Mouse (Mus musculus) spleen, adult 2 months (tissue): ENCODE results near the gene Dnm2. TPM values are rescaled to one million over a fixed set of nuclear protein-coding genes. Genes with fewer than 3 reads are reported as not detected.

Experiments used
- DNase-seq, 2 experiments: peaks; one replicate each; pipeline versions ENCODE4 v3.0.0 to v3.0.0-alpha.2; 2012 to 2021; ENCODE audit warnings: low spot score in 2 of 2, low read depth in 1 of 2
- H3K27ac ChIP-seq: fragments of 200-500 bp; 2 replicates; pipeline ENCODE4 v1.5.1; 2012; ENCODE audit warnings: low read length, inconsistent platforms; ENCODE audit not compliant: insufficient read depth
- H3K27me3 ChIP-seq: fragments of 200-500 bp; 2 replicates; pipeline ENCODE4 v1.6.1; 2012; ENCODE audit warnings: mild to moderate bottlenecking, moderate library complexity, low read length, inconsistent platforms; ENCODE audit not compliant: control insufficient read depth, insufficient read depth
- H3K36me3 ChIP-seq: fragments of 200-500 bp; 2 replicates; pipeline ENCODE4 v1.6.1; 2012; ENCODE audit warnings: mild to moderate bottlenecking, low read length, inconsistent platforms; ENCODE audit not compliant: control insufficient read depth, insufficient read depth
- H3K4me1 ChIP-seq: fragments of 200-500 bp; 2 replicates; pipeline ENCODE4 v1.6.1; 2011; ENCODE audit warnings: inconsistent platforms; ENCODE audit not compliant: control insufficient read depth, insufficient read depth, insufficient read length
- H3K4me3 ChIP-seq: fragments of 200-500 bp; 2 replicates; pipeline ENCODE4 v1.5.1; 2011; ENCODE audit warnings: mild to moderate bottlenecking, inconsistent platforms; ENCODE audit not compliant: insufficient read depth, insufficient read length; ENCODE audit errors: extremely low read depth
- CTCF ChIP-seq: fragments of 200-500 bp; IDR thresholded peaks from 2 replicates; pipeline ENCODE4 v1.5.1; 2011; ENCODE audit warnings: mild to moderate bottlenecking, inconsistent platforms; ENCODE audit not compliant: insufficient read depth, insufficient read length, insufficient replicate concordance; ENCODE audit errors: extremely low read depth
- POLR2A ChIP-seq: fragments of 200-500 bp; IDR thresholded peaks from 2 replicates; pipeline ENCODE4 v1.6.1; 2011; ENCODE audit warnings: low read depth, low read length, inconsistent platforms
- WGBS: fragments of 180-500 bp; shearing (Covaris S2); methylation state at CpG from one replicate; pipeline ENCODE4 v1.1.7; 2018; 5-methylcytosine and 5-hydroxymethylcytosine counted together
- polyA plus RNA-seq: library from polyadenylated mRNA; depleted of rRNA; stranded (reverse); fragments of >200 nt; gene quantifications from 2 replicates; pipeline ENCODE4 v1.2.3, GENCODE M21; 2012

Gene Dnm2
- polyA plus RNA-seq, 1 experiment: 223 TPM

- Histone ChIP-seq H3K27ac (no peak overlapping the region), H3K4me1 (peaks cover 5% of the 10 kb centered on the region; the same call in 1 of the 2 replicates)
These were observed 15.0 kb upstream of the Dnm2 start for GRCm38 (mm10) chr9:21409592-21410317.

GRCm38 (mm10) chr9:21411669-21412550 is 12.8 kb upstream of the Dnm2 start, which contains the start of gene Qtrt1:
Gene Qtrt1, plus strand, starts transcription at chr9:21411837.
- 2% methylated on average over 53 of the region's 53 CpGs for WGBS
- Histone ChIP-seq H3K27ac (no peak within 1 kb of the TSS), H3K4me3 (peak within 1 kb of the TSS; percentile 68), H3K36me3 (0 out of 2 replicates have a peak, but pooled peaks cover 1% of the 10 kb centered on the region), H3K27me3 (no peaks in the 10 kb centered on the region), H3K4me1 (peaks cover 5% of the 10 kb centered on the region; the same call in 1 of the 2 replicates)
- TF ChIP-seq CTCF: no peak
- peak; percentile 49 for TF ChIP-seq POLR2A
- DNase-seq: peak; percentile 80 to 84

More at GRCm38 (mm10) chr9:21409592-21410317, 15.0 kb upstream of the Dnm2 start:
- H3K36me3 ChIP-seq: peaks cover 12% of the 10 kb centered on the region
- H3K27me3 ChIP-seq: no peaks in the 10 kb centered on the region
- 33% methylated on average over 9 of the region's 9 CpGs for WGBS
- TF ChIP-seq CTCF (peak; percentile 72; the same call in 1 of the 2 replicates), POLR2A (no peak)
- DNase-seq: peak; percentile 66 to 83
- no peak overlapping the region for H3K4me3 ChIP-seq

GRCm38 (mm10) chr9:21417866-21418265 is 6.8 kb upstream of the Dnm2 start:
- H3K36me3 ChIP-seq: peaks cover 8% of the 10 kb centered on the region; the same call in 1 of the 2 replicates
- H3K27me3 ChIP-seq: no peaks in the 10 kb centered on the region
- TF ChIP-seq POLR2A (no peak), CTCF (no peak)
- H3K27ac ChIP-seq: no peak overlapping the region
- no peak overlapping the region for H3K4me3 ChIP-seq
- peaks cover 8% of the 10 kb centered on the region; the same call in 1 of the 2 replicates for H3K4me1 ChIP-seq
- 91% methylated on average over 2 of the region's 2 CpGs for WGBS
- DNase-seq: no peak

GRCm38 (mm10) chr9:21419646-21420045 is 5.1 kb upstream of the Dnm2 start:
- WGBS: 66% methylated on average over 2 of the region's 2 CpGs
- H3K27me3 ChIP-seq: no peaks in the 10 kb centered on the region
- TF ChIP-seq POLR2A (no peak), CTCF (no peak)
- peaks cover 8% of the 10 kb centered on the region; the same call in 1 of the 2 replicates for H3K36me3 ChIP-seq
- no peak overlapping the region for H3K4me3 ChIP-seq
- H3K27ac ChIP-seq: no peak overlapping the region
- no peak for DNase-seq
- H3K4me1 ChIP-seq: peaks cover 8% of the 10 kb centered on the region; the same call in 1 of the 2 replicates

- H3K4me3 ChIP-seq: peak overlapping the region; percentile 92
- WGBS: 1% methylated on average over 6 of the region's 6 CpGs
- TF ChIP-seq POLR2A (no peak), CTCF (no peak)
- no peaks in the 10 kb centered on the region for H3K27me3 ChIP-seq
- H3K4me1 ChIP-seq: peaks cover 9% of the 10 kb centered on the region; the same call in 1 of the 2 replicates
- peak overlapping the region; percentile 92; the same call in 1 of the 2 replicates for H3K27ac ChIP-seq
- DNase-seq: no peak
- H3K36me3 ChIP-seq: peaks cover under 1% of the 10 kb centered on the region; the same call in 1 of the 2 replicates
These were observed 843 bp downstream of the Dnm2 start for GRCm38 (mm10) chr9:21425556-21425945.

- Histone ChIP-seq H3K36me3 (no peaks in the 10 kb centered on the region), H3K27me3 (no peaks in the 10 kb centered on the region), H3K4me3 (peak overlapping the region; percentile 92), H3K4me1 (peaks cover 13% of the 10 kb centered on the region; the same call in 1 of the 2 replicates), H3K27ac (no peak overlapping the region)
- WGBS: 0% methylated on average over 1 of the region's 1 CpGs
- TF ChIP-seq POLR2A (no peak), CTCF (no peak)
- DNase-seq: no peak
These were observed 1.3 kb downstream of the Dnm2 start for GRCm38 (mm10) chr9:21426013-21426412.
